Mouse (Mus musculus): ENCODE data around the gene Adk. TPM values are rescaled to one million over a fixed set of nuclear protein-coding genes. Genes with fewer than 3 reads are reported as not detected.

Gene Adk
- total RNA-seq, 4 experiments from 2014 or later = 66.5 to 80.7 (median 73.0) TPM

GRCm38 (mm10) chr14:21342984-21343383 is 290.6 kb downstream of the Adk start:
- DNase-seq (ENCODE audit: low spot score in 2 of 2) = no peak

- no peak for DNase-seq (ENCODE audit: low spot score in 2 of 2)
Observed at GRCm38 (mm10) chr14:21344896-21345295, 292.5 kb downstream of the Adk start.

GRCm38 (mm10) chr14:21348611-21349260 is 296.4 kb downstream of the Adk start:
- DNase-seq (ENCODE audit: low spot score in 2 of 2) = no peak

- DNase-seq (ENCODE audit: low spot score in 2 of 2) = no peak
Observed at GRCm38 (mm10) chr14:21351646-21352045, 299.3 kb downstream of the Adk start.

GRCm38 (mm10) chr14:21356286-21356685 is 303.9 kb downstream of the Adk start:
- DNase-seq (ENCODE audit: low spot score in 2 of 2) = no peak

- DNase-seq (ENCODE audit: low spot score in 2 of 2) = no peak
Observed at GRCm38 (mm10) chr14:21359207-21359895, 307.0 kb downstream of the Adk start.

- DNase-seq (ENCODE audit: low spot score in 2 of 2) = no peak
Observed at GRCm38 (mm10) chr14:21359896-21360525, 307.6 kb downstream of the Adk start.

GRCm38 (mm10) chr14:21367095-21367494 is 314.7 kb downstream of the Adk start:
- DNase-seq (ENCODE audit: low spot score in 2 of 2) = no peak

GRCm38 (mm10) chr14:21368622-21369021 is 316.2 kb downstream of the Adk start:
- DNase-seq (ENCODE audit: low spot score in 2 of 2) = no peak

- peak; percentile 91 to 93 for DNase-seq (ENCODE audit: low spot score in 2 of 2)
Observed at GRCm38 (mm10) chr14:21369127-21369526, 316.8 kb downstream of the Adk start.

- no peak for DNase-seq (ENCODE audit: low spot score in 2 of 2)
Observed at GRCm38 (mm10) chr14:21371946-21372345, 319.6 kb downstream of the Adk start.

- no peak for DNase-seq (ENCODE audit: low spot score in 2 of 2)
Observed at GRCm38 (mm10) chr14:21372689-21373088, 320.3 kb downstream of the Adk start.

- DNase-seq (ENCODE audit: low spot score in 2 of 2) = no peak
Observed at GRCm38 (mm10) chr14:21383701-21384428, 331.5 kb downstream of the Adk start.

GRCm38 (mm10) chr14:21399506-21399905 is 347.1 kb downstream of the Adk start:
- DNase-seq (ENCODE audit: low spot score in 2 of 2) = no peak

- DNase-seq (ENCODE audit: low spot score in 2 of 2) = peak in 1 of 2 experiments; percentile 9
Observed at GRCm38 (mm10) chr14:21402157-21402601, 349.8 kb downstream of the Adk start.

- no peak for DNase-seq (ENCODE audit: low spot score in 2 of 2)
Observed at GRCm38 (mm10) chr14:21402621-21403405, 350.4 kb downstream of the Adk start.

- DNase-seq (ENCODE audit: low spot score in 2 of 2) = no peak
Observed at GRCm38 (mm10) chr14:21406946-21407345, 354.6 kb downstream of the Adk start.

- DNase-seq (ENCODE audit: low spot score in 2 of 2) = no peak
Observed at GRCm38 (mm10) chr14:21408846-21409245, 356.5 kb downstream of the Adk start.

- DNase-seq (ENCODE audit: low spot score in 2 of 2) = no peak
Observed at GRCm38 (mm10) chr14:21410769-21411477, 358.5 kb downstream of the Adk start.

- DNase-seq (ENCODE audit: low spot score in 2 of 2) = no peak
Observed at GRCm38 (mm10) chr14:21411524-21411923, 359.1 kb downstream of the Adk start.

All from layer of hippocampus, adult 8-10 months (tissue).